Mouse (Mus musculus): Measurements from ENCODE around the gene Osm.

Gene Osm

GRCm38 (mm10) chr11:4235665-4236545, at the start of gene Osm:
TSS of gene Osm (plus strand) at chr11:4236420.
- DNase-seq, result no peak

- DNase-seq, result peak; percentile 99
These were observed 49.5 kb upstream of the Osm start, which contains the start of gene Tbc1d10a for GRCm38 (mm10) chr11:4186486-4187317. TSS of gene Tbc1d10a (plus strand) at chr11:4186789.

- DNase-seq, result no peak
These were observed 48.9 kb upstream of the Osm start for GRCm38 (mm10) chr11:4187318-4187700.

GRCm38 (mm10) chr11:4189182-4189581, 47.0 kb upstream of the Osm start:
- peak; percentile 63 for DNase-seq

- DNase-seq, result no peak
These were observed 45.5 kb upstream of the Osm start for GRCm38 (mm10) chr11:4190677-4191076.

- no peak for DNase-seq
These were observed 43.5 kb upstream of the Osm start for GRCm38 (mm10) chr11:4192757-4193156.

GRCm38 (mm10) chr11:4193420-4193819, 42.8 kb upstream of the Osm start:
- no peak for DNase-seq

- no peak for DNase-seq
These were observed 40.6 kb upstream of the Osm start for GRCm38 (mm10) chr11:4195597-4196031.

GRCm38 (mm10) chr11:4196636-4197035, 39.6 kb upstream of the Osm start:
- peak; percentile 80 for DNase-seq

GRCm38 (mm10) chr11:4197691-4198090, 38.5 kb upstream of the Osm start:
- DNase-seq, result peak; percentile 80

- peak; percentile 65 for DNase-seq
These were observed 34.1 kb upstream of the Osm start for GRCm38 (mm10) chr11:4201981-4202700.

- no peak for DNase-seq
These were observed 33.1 kb upstream of the Osm start for GRCm38 (mm10) chr11:4202995-4203704.

GRCm38 (mm10) chr11:4203705-4204074, 32.5 kb upstream of the Osm start:
- DNase-seq, result peak; percentile 79

- no peak for DNase-seq
These were observed 31.0 kb upstream of the Osm start for GRCm38 (mm10) chr11:4205097-4205655.

- DNase-seq, result no peak
These were observed 30.3 kb upstream of the Osm start for GRCm38 (mm10) chr11:4205951-4206350.

GRCm38 (mm10) chr11:4206563-4206962, 29.7 kb upstream of the Osm start:
- DNase-seq, result no peak

GRCm38 (mm10) chr11:4207655-4208054, 28.6 kb upstream of the Osm start:
- DNase-seq, result no peak

- DNase-seq, result no peak
These were observed 26.7 kb upstream of the Osm start for GRCm38 (mm10) chr11:4209556-4209955.

- no peak for DNase-seq
These were observed 25.4 kb upstream of the Osm start for GRCm38 (mm10) chr11:4210786-4211185.

- DNase-seq, result no peak
These were observed 23.1 kb upstream of the Osm start for GRCm38 (mm10) chr11:4213107-4213506.

GRCm38 (mm10) chr11:4214572-4214971, 21.6 kb upstream of the Osm start:
- no peak for DNase-seq

GRCm38 (mm10) chr11:4215061-4215460, 21.2 kb upstream of the Osm start:
- no peak for DNase-seq

Data from kidney, postnatal 10 days (tissue).